Mouse (Mus musculus) MN1 (cell line): ENCODE measurements around the gene Ccno.

Source experiments
- DNase-seq: peaks from one replicate; pipeline ENCODE4 v3.0.0-alpha.2; 2016; ENCODE audit warnings: low spot score

Gene Ccno

GRCm38 (mm10) chr13:112987532-112987943 is at the start of gene Ccno:
Gene Ccno, plus strand, starts transcription at chr13:112987802.
- DNase-seq, result peak; percentile 98

GRCm38 (mm10) chr13:112938130-112938529 is 49.5 kb upstream of the Ccno start:
- no peak for DNase-seq

- DNase-seq, result no peak
Measured at GRCm38 (mm10) chr13:112941879-112942330, 45.7 kb upstream of the Ccno start.

- DNase-seq, result no peak
Measured at GRCm38 (mm10) chr13:112945312-112945711, 42.3 kb upstream of the Ccno start.

DNA sequence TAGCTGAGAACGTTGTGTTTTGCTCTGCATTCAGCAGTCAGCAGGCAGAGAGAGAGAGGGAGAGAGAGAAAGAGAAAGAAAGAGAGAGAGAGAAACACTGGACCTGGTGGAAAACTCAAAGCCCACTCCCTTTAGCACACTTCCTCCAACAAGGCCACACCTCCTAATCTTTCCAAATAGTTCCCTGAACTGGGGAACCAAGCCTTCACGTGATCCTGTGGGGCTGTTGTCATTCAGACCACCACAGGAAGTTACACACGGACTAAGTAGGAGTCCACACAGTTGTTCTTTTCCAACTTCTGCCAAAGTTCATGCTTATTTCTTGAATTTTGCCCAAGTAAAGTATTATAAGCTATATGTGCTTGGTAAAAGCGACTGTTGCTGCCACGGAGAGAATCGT is 41.7 kb upstream of the Ccno start:
- DNase-seq, result no peak

DNA sequence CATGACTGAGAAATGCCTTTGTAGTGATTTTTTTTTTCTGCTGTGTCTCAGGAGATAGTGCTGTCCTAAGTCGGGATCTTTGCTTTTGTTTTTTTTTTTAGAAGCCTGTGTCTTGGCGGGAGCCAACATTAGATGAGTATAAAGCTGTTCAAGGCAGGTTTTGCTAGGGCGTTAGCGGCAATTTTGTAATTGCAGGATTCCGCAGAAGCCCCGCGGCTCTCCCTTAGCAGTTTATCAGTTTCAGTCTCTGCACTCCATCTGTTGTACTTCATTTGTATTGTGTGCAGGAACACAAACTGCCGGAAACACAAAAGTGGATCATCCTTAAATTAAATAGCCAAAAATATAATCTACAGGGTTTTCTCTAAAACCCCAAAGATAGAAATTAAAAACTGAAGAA is 33.5 kb upstream of the Ccno start:
- no peak for DNase-seq

DNA sequence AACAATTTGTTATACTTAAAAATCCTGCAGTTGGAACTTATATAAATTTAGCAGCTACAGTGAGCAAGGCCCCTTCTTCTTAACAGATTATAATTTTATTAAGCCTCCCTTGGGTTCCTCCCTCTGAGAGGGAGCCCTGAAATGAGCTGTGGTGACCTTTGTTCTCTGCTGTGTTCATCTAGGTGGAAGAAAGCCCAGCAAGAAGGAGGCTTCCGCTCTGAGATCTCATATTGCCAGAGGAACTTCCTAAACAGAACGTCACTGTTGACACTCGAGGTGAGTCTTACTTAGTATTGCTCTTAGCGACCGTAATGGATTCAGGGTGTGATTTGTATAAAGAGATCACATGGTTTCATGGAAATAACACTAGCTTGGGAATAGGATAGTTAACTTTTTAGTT is 24.5 kb upstream of the Ccno start:
- no peak for DNase-seq

DNA sequence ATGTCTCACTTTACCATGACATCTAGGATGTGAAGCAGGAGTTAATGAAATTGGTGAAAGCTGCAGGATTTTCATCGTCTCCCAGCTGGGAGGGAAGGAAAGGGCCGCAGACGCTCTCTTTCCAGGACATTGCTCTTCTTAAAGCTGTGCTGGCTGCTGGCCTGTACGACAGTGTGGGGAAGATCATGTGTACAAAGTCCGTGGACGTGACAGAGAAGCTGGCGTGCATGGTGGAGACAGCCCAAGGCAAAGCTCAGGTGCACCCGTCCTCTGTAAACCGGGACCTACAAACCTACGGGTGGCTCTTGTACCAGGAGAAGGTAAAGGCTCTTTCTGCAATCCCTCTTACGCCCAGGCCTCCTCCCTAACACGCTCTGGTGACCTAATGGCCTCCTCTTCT is 23.2 kb upstream of the Ccno start:
- no peak for DNase-seq

DNA sequence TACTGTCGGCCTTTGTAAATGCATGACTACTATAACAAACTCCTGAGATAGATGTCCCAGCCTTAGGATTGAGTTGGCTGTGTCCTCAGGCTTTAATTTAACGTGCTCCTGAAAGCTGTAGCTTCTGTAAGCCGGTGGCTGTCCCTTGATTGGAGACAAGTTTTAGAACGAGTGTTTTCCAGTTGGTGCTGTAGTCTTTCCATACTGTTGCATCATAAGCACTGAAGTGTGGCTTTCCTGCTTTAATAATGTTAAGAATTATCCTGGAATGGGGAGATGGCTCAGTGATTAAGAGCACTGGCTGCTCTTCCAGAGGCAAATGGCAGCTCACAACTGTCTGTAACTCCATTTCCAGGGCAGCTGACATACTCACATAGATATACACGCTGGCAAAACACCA is 20.3 kb upstream of the Ccno start:
- DNase-seq, result peak; percentile 54

DNA sequence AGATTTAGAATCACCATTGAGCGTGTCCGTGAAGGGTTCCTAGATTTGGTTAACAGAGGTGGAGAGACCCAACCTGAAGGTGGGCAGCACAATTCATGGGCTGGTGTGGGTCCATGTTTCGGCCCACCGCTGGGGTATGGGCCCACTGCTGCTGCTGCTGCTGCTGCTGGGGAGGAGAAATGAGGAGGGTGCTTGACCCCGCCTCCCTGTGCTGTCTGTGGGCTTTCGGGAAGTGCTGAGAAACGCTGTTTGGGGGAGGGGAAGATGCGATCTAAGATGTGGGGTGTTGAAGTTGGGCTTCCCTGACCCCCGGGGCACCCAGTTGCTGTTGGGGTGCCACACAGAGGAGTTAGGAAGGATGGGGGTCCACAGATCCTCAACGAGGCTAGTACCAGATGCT is 10.9 kb upstream of the Ccno start:
- no peak for DNase-seq

- DNase-seq, result peak; percentile 46
Measured at GRCm38 (mm10) chr13:112985605-112986450, 1.8 kb upstream of the Ccno start.

GRCm38 (mm10) chr13:112986451-112986950 is 1.1 kb upstream of the Ccno start:
- no peak for DNase-seq

GRCm38 (mm10) chr13:112987991-112988390 is 389 bp downstream of the Ccno start:
- peak; percentile 69 for DNase-seq

- DNase-seq, result peak; percentile 22
Measured at GRCm38 (mm10) chr13:112988866-112989265, 1.3 kb downstream of the Ccno start.

DNA sequence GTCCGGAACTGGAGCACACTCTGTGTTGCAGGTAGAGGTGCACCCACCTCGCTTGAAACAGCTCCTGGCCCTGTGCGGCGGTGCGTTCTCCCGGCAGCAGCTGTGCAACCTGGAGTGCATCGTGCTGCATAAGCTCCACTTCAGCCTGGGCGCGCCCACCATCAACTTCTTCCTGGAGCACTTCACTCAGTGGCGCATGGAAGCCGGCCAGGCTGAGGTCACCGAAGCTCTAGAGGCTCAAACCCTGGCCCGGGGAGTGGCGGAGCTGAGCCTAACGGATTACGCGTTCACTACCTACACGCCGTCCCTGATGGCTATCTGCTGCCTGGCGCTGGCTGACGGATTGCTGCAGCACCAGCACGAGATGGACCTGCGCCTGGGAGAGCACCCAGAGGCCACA is 1.9 kb downstream of the Ccno start:
- peak; percentile 27 for DNase-seq

GRCm38 (mm10) chr13:112990346-112990745 is 2.7 kb downstream of the Ccno start:
- no peak for DNase-seq

GRCm38 (mm10) chr13:112993531-112994152 is 6.0 kb downstream of the Ccno start, which contains the start of gene Mcidas:
Gene Mcidas, plus strand, starts transcription at chr13:112993845.
- peak; percentile 28 for DNase-seq

- peak; percentile 60 for DNase-seq
Measured at GRCm38 (mm10) chr13:112994191-112994590, 6.6 kb downstream of the Ccno start.

DNA sequence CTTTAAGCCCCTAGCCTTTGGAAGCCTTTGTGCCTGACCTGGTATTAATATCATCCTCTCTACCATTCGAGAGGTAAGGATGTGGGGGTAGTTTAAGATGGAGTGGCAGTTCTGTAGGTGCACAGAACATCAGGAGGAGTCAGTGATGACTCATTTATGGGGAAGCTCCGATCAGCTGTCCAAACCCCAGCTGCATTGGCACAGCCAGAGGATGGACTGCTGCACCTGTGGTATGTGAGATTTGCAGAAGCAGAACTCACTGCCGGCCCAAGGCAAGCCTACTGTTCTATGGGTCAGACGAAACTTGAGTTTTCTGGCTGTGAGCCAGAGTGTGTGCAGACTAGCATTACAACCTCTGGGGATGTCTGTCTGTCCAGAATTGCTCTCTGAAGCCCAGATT is 8.8 kb downstream of the Ccno start:
- no peak for DNase-seq

DNA sequence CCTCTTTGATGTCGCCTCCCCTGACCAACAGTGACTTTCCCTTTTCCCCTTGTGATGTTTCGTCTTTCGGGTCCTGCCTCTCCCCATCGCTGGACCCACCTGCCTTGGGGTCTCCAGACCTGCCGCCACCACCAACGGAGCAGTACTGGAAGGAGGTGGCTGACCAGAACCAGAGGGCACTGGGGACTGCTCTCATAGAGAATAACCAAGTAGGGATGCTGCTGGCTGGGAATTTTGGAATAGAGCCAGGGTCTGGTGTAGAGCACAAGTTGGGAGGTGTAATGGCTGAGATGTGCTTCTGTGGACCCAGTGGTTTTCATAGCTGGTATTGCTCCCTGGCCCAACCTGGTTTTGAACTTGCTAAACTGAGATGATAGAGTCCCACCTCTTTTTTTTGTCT is 9.8 kb downstream of the Ccno start:
- no peak for DNase-seq

DNA sequence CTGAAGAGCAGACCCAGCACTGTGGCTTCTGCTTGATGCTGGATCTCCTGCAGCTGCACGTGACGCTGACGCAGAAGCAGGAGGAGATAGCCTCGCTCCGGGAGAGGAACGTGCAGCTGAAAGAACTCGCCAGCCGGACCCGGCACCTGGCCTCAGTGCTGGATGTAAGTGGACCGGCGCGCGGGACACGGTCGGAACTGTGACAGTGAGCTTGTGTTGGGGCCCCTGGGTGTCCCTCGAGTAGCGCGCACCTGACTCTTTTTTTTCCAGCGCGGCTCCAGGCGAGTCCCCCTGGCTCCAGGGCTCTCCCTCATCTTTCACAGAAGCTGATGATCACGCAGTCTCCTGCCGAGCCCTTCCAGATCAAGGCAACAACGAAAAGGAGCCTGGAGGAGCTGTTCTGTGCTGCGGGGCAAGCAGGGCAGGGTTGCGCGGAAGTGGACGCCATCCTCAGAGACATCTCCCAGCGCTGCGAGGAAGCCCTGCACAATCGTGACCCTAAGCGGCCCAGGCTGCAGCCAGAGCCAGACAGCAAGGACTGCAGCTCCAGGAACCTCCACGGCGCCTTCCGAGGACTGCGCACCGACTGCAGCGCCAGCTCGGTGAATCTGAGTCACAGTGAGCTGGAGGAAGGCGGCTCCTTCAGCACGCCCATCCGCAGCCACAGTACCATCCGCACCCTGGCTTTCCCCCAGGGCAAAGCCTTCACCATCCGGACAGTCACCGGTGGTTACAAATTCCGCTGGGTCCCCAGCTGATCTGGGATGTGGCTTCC is 11.0 kb downstream of the Ccno start:
- peak; percentile 40 for DNase-seq

DNA sequence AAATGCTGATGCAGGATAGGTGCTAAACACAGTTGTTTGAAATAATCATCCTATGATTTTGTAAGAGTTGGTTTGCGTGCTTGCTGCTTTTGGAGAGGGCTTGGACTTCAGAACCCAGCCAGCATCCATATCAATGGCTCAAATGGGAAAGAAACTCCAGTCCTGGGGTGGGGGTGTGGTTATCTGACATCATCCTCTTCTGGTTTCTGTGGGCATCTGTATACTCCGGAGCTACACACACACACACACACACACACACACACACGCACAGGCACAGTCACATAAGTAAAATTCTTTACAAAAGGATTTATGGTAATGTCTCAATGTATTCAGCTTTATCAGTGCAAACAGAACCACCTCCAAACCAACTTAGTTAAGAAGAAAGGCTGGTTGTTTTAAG is 12.5 kb downstream of the Ccno start:
- DNase-seq, result no peak
